Mouse (Mus musculus): ENCODE measurements around the gene Ift122.

Ift122 gene

DNA sequence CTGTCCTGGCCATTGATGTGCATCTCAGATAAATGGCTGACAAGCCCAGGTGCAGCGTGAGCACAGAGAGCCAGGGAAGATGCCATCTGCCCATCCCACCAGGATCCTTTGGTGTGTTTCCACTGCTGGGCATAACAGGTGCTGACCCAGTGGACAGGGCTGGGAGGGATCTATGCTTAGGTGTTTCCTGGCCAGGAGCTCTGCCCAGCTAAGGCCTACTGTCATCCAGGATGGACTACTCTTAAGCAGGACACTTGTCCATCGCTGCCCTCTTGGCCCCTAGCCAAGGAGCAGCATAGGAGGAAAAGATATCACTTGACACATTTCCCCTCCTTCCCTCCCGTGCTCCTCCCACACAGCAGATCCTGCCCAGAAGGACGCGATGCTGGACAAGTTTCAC, 63.3 kb downstream of the Ift122 start:
- in situ Hi-C loops (cut with MboI; ENCODE audit: low sequenced_read_pairs): no loop called here

- in situ Hi-C loops (cut with MboI; ENCODE audit: low sequenced_read_pairs): no loop called here
Measured at GRCm38 (mm10) chr6:115918615-115919014, 65.3 kb downstream of the Ift122 start.

DNA sequence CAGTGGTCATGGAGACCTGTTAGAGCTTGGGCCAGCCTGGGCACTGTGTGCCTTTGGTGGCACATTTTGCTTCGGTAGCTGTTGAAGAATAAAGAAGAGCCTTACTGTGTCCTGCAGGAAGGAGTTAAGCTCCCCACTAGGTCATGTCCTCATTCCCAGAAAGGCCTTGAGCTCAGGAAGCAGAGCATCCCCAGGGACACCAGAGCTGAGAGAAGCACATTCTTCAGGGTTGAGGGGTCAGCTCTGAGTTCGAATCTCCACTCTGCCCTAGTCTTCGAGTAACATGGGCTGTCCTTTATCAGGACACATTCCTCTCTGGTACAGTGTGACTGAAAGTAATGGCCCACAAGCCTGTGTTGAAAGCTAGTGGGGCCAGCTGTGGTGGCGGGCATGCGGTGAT, 66.6 kb downstream of the Ift122 start:
- in situ Hi-C loops (cut with MboI; ENCODE audit: low sequenced_read_pairs): no loop called here

GRCm38 (mm10) chr6:115924829-115925228, 71.6 kb downstream of the Ift122 start:
- in situ Hi-C loops (cut with MboI; ENCODE audit: low sequenced_read_pairs): no loop called here

DNA sequence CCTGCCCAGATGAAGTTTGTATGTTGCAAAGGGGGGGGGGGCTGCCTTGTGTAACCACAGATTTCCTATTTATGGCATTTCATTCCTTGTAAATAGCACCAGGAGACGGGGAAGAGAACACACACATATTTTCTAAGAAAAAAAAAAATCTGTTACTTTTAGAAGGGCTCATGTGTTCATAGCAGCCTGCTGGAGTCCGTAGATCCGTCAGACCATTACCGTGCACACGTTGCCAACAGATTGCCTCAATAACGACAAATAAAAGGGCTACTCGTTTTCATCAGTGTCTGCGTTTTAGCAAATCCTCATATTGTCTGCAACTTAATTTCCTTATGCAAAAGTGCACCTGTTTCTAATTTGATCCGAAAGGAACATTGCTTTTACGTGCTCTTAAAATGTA, 73.1 kb downstream of the Ift122 start:
- in situ Hi-C loops (cut with MboI; ENCODE audit: low sequenced_read_pairs): no loop called here

GRCm38 (mm10) chr6:115927292-115928242, 74.3 kb downstream of the Ift122 start:
- in situ Hi-C loops (cut with MboI; ENCODE audit: low sequenced_read_pairs): no loop called here

DNA sequence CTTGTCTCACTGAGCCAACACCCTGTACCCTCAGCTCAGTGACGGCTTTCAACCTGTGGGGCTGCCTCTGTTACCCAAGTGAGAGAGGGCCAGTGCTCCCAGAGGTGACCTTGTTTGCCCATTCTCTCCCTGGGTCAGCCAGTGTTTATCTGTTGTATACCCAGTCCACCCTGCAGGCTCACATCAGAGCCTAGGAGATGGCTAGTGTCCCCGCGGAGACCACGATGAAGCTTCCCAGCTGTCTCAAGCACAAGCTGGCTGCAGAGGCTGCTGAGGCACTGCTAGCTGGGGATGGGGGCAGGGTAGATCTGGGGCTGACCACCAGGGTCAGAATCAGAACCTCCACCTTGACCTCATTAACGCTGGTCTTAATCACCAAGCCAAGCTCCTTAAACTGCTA, 76.7 kb downstream of the Ift122 start:
- in situ Hi-C loops (cut with MboI; ENCODE audit: low sequenced_read_pairs): no loop called here

DNA sequence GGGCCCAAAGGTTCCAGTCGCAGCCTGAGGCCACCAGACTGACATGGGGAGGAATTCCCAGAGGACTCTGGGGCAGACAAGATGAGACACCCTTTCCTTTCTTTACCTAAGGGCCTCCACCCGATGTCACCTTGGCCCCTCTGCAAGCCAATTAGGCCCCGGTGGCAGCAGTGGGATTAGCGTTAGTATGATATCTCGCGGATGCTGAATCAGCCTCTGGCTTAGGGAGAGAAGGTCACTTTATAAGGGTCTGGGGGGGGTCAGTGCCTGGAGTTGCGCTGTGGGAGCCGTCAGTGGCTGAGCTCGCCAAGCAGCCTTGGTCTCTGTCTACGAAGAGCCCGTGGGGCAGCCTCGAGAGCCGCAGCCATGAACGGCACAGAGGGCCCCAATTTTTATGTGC, 78.4 kb downstream of the Ift122 start, which contains the start of gene Rho:
Gene Rho, plus strand, starts transcription at position 110 of the 400 bp plus-strand sequence.
- in situ Hi-C loops (cut with MboI; ENCODE audit: low sequenced_read_pairs): no loop called here

- in situ Hi-C loops (cut with MboI; ENCODE audit: low sequenced_read_pairs): no loop called here
Measured at GRCm38 (mm10) chr6:115932391-115932790, 79.1 kb downstream of the Ift122 start.

- in situ Hi-C loops (cut with MboI; ENCODE audit: low sequenced_read_pairs): no loop called here
Measured at GRCm38 (mm10) chr6:115935544-115935943, 82.3 kb downstream of the Ift122 start.

DNA sequence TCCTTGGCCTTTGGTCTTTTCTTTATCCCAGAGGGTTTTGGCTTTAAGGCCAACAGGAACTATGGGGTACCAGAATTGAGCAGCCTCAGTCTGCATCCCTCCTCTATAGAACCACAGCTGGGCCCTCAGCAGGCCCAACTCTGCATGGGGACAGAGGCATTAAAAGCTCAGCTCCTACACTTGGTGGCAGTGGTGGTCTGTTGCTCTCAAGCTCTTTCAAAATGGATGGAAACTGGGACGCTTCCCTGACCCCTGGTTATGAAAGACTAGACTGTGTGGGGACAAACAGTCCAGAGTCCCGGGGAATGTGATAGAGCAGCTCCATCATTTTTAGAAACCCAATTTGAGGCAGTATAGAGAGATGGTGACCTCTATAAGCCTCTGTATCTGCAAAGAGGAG, 84.7 kb downstream of the Ift122 start:
- in situ Hi-C loops (cut with MboI; ENCODE audit: low sequenced_read_pairs): no loop called here

GRCm38 (mm10) chr6:115938798-115939197, 85.5 kb downstream of the Ift122 start:
- in situ Hi-C loops (cut with MboI; ENCODE audit: low sequenced_read_pairs): no loop called here

DNA sequence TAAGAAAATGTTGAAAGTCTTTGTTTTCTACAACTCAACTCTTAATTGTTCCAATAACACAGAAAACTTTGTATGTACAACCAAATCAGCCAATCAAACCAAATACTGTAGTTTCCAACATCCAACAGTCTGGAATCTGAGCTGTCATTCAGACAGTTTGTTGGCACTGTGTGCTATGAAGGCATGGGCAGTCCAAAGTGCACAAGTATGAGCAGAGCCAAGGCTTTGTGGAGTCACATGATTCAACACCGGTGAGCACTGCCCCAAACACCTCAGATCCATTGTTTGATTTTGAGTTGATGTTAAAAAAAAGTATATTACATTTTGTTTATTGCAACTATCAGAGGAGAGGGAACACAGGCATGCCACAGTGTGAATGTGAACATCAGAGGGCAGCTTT, 87.3 kb downstream of the Ift122 start:
- in situ Hi-C loops (cut with MboI; ENCODE audit: low sequenced_read_pairs): no loop called here

DNA sequence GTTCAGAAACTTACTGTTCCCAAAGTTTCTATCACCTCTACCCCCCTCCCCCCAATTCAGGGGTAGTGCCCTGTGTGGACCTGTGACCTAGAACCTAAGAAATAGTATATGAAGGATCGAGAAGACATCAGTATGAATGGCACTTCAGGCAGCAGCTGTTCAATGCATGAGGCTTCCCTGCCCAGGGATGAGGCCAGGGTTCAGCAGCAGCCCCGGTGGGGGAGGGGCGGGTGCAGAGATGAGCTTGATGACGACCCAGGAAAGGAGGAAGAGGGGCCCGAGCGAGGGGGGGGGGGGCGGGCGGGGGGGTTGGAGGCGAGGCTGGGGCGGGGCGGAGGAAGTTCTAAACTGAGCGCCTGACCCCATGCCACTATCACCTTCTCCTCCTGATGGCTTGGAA, 87.9 kb downstream of the Ift122 start:
- in situ Hi-C loops (cut with MboI; ENCODE audit: low sequenced_read_pairs): no loop called here

DNA sequence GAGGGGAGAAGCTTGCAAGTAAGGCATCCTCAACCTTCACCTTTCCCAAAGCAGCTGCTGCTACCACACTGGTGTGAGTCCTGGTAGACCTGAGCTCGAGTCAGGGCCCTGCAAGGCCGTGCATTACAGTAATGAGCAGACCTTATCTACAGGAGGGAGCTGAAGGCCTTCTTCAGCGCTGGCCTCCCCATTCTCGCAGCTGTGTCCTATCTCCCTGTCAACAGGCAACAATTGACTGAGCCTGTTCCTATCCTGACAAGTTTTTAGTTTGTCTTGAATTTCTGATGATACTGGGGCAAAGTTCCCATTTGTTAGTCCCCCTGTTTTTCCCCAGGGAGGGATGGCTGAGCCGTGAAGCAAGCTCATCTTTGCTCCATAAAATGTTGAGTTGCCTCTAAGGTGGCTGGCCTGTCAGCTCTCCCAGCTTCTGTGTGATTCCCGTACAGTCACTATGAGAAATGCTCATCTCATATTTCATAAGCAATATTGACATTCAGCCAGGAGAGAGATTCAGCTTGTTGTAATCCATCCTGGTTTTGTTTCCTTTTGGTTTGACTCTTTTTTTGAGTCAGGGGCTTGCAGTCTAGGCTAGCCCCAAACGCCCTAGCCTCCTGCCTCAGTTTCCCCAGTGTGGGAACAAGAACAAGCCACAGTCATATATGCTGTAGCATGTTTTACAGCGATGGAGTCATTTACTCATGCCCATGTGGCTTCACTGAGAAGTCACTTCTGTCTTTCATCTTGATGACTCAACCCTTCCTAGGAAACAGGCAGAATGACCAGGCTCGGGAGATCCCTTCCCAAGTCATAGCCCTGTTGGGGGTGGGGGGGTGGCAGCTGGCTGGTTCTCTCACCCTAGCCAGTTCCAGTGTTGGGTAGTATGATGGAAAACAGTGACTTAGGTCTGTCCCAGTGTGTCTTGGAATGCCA, 90.5 kb downstream of the Ift122 start:
- in situ Hi-C loops (cut with MboI; ENCODE audit: low sequenced_read_pairs): no loop called here

- in situ Hi-C loops (cut with MboI; ENCODE audit: low sequenced_read_pairs): no loop called here
Measured at GRCm38 (mm10) chr6:115944638-115945037, 91.4 kb downstream of the Ift122 start, which contains the start of gene H1foo. H1foo (plus strand) TSS chr6:115944938.

DNA sequence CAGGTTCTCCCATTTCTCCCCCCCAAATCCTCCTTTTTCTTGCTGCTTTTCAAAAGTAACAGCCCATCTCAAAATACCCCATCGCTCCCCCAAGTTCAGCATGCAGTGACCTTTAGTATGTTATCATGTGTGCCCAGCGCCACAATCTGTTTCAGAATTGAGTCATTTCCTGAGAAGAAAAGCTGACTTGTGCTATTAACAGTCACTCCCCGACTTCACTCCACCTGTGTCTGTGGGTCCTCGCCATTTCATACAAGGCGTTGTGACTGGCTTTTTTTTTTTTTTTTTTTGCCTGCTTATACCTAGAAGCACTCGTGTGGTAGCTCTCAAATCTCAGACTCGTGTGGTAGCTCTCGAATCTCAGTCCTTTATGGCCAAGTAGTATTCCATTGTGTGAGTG, 92.4 kb downstream of the Ift122 start:
- in situ Hi-C loops (cut with MboI; ENCODE audit: low sequenced_read_pairs): no loop called here

DNA sequence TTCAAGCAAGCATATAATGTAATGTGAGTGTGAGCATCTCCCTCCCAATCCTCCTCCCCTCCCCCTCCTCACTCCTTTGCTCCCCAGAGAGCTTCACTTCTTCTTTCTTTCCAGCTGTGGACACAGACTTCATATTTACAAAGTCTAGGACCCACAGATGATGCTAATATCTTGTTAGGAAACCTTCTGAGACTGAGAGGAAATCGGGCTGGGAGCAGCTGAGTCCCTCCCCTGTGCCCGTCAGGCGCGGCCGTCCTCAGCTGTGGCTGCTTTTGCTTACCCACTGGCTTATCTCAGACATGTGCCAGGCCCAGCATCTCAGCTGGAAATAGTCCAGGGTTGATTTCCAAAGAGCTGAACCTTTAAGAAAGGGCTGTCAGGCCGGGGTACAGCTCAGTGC, 93.1 kb downstream of the Ift122 start:
- in situ Hi-C loops (cut with MboI; ENCODE audit: low sequenced_read_pairs): no loop called here

DNA sequence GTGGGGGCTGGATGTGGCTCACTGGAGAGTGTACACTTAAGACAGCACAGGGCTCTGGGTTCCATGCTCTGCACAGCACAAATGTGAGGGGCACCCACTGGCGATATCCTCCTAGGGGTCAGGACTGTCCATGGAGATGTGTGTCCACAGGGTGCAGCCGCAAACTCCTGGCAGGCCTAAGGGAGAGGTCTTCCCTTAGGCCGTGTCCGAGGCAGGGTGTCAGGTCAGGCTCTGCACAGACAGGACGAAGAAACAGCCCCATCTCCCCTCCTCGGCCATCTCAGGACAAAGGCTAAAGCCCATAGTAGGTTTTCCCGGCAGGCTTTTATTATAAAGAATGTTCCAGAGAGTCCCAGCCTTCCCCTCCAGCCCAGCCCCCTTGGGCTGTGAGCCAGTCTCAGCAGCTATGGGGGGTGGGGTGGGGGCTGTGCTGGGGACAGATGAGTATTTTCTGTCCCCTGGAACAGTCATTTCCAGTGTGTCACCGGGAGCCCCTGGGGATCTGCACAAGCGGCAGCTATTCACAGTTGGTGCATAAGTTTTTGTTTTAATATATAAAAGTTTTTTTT, 101.3 kb downstream of the Ift122 start:
- in situ Hi-C loops (cut with MboI; ENCODE audit: low sequenced_read_pairs): no loop called here

DNA sequence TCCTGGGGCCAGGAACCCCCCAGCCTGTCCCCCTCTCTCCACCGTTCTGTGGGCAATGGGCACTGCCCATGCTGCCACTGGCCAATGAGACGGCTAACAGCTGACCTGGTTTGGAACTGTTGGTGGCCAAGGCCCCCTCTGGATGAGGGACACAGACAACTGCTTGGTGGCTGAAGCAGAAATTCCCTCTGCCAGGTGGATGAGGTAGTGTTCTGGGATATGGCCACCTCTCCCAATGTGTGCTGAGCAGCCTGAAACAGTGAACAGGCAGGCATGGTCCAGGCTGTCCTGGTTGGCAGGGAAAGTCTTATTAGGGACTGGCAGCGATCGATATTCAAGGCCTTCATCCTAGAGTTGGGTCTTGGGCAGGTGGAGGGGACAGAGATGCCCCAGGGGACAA, 101.9 kb downstream of the Ift122 start:
- in situ Hi-C loops (cut with MboI; ENCODE audit: low sequenced_read_pairs): no loop called here

GRCm38 (mm10) chr6:115955664-115956063, 102.4 kb downstream of the Ift122 start:
- in situ Hi-C loops (cut with MboI; ENCODE audit: low sequenced_read_pairs): no loop called here

Measured in CH12F3 (cell line).